Mouse (Mus musculus) heart, adult 11 months (tissue): ENCODE measurements at regions not wholly inside any gene's neighbourhood (a gene's known extent, or its start where the extent isn't known, plus 50 kb on each side); places are given as distances from the start of the nearest gene placed in this dataset.

Experiments
- DNase-seq: peaks from one replicate; pipeline ENCODE4 v3.0.0; 2022

GRCm38 (mm10) chr4:10351876-10352627 is 522.2 kb upstream of the 2610301B20Rik start:
- peak; percentile 39 for DNase-seq

- peak; percentile 85 for DNase-seq
Observed at GRCm38 (mm10) chr4:10357572-10357971, 516.7 kb upstream of the 2610301B20Rik start.

DNA sequence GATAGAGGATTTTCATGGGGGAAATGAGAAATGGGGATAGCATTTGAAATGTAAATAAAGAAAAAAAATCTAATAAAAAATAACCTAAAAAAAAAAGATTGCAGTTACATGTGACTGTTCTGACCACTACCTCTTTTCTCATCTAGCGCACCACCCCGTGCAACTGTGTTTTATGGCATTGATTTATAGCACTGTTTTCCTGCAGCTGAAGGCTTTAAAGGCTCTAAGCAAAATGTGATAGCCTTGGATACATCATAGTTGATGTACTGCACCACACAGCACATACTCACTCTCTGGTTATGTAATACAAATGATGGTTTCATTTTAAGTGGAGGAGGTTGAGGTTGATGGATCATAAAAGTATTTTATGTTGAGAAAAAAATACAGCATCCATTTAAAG is 484.5 kb upstream of the 2610301B20Rik start:
- no peak for DNase-seq

GRCm38 (mm10) chr4:10397249-10397648 is 477.0 kb upstream of the 2610301B20Rik start:
- DNase-seq = no peak

- no peak for DNase-seq
Observed at GRCm38 (mm10) chr4:10398075-10398474, 476.2 kb upstream of the 2610301B20Rik start.

- no peak for DNase-seq
Observed at GRCm38 (mm10) chr4:10399649-10400048, 474.6 kb upstream of the 2610301B20Rik start.

DNA sequence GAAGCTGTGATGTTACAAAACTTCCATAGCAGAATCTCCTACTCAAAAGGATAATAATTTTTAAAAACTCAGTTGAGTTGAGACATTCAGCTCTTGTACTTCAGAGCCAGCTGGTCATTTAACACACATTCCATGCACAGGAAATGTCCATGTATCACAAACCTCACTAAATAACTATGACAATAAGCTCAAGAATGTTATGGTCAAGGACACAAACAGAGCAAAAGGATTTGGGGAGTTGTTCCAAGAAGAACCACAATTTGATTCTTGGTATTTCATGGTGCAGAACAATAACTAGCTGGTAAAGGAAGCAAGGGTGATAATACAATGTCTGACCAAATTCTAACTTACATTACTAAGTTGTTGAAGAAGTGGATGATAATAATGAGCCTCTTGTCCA is 471.4 kb upstream of the 2610301B20Rik start:
- no peak for DNase-seq

GRCm38 (mm10) chr4:10404438-10404837 is 469.9 kb upstream of the 2610301B20Rik start:
- peak; percentile 61 for DNase-seq

DNA sequence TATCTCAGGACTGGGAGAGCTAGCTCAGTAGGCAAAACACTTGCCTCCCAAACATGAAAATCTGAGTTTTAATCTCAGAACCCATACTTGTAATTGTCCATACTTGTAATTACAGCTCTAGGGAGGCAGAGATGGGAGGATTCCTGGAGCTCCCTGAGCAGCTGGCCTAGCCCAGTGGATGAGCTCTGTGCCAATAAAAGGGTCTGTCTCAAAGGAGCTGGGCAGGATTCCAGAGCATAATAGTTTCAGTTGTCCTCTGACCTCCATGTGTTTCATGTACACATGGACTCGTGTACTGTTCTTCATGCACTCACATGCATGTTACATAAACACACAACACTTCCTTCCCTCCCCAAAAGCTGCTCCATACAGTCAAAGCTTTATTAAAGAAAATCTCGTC is 469.2 kb upstream of the 2610301B20Rik start:
- DNase-seq = peak; percentile 77

DNA sequence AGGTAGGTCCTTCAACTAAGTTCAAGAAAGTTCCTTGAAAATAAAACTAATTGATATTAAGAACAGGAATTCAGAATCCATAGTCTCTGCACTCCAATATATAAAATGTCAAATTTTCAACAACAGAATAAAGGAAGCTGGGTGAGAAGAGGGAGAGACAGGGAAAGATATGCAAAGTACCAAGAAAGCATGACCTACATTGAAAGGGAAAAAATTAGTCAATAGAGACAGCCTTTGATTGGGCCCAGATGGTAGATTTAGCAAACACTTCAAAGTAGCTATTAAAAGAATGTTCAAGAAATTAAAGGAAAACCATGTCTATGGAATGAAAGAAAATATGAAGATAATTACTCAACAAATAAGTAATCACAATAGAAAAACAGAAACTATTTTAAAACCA is 460.0 kb upstream of the 2610301B20Rik start:
- DNase-seq = no peak

DNA sequence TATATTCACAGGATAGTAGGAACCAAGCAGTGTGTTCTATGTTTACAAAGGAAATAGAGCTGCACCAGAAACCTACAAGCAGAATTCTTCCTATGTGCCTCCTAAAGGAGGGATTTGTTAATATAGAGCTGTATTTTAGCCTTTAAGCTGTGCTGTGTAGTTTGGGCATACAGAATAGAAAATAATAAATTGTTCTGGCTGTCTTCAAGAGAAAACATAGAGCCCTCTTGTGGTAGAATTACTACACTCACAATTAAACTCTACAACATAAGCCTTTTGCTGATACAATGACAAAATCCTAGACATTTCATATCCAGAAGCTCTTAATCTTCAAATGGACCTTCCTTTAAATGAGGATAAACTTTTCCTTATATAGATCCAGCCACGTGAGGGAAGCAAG is 452.9 kb upstream of the 2610301B20Rik start:
- DNase-seq = no peak

DNA sequence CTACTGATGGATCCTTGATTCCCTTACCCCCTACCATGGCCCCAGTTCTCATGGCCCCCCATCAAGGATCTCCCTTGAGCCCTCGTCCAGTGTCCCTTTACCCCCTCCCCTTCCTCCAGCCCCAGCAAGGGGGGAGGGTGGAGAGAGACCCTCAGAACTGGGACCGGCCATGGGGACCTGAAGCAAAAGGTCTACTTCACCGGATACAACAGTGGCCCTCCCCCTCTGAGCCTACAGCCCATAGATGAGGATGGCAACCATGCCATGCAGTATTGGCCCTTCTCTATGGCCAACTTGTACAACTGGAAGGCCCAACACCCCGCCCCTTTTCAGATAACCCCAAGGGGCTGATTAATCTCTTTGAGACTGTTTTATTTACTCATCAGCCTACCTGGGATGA is 439.9 kb upstream of the 2610301B20Rik start:
- DNase-seq = peak; percentile 82

- peak; percentile 35 for DNase-seq
Observed at GRCm38 (mm10) chr4:10439921-10440320, 434.4 kb upstream of the 2610301B20Rik start.

- DNase-seq = no peak
Observed at GRCm38 (mm10) chr4:10459603-10460002, 414.7 kb upstream of the 2610301B20Rik start.

GRCm38 (mm10) chr4:10480936-10481335 is 393.4 kb upstream of the 2610301B20Rik start:
- peak; percentile 84 for DNase-seq

GRCm38 (mm10) chr4:10508163-10508821 is 366.0 kb upstream of the 2610301B20Rik start:
- no peak for DNase-seq

DNA sequence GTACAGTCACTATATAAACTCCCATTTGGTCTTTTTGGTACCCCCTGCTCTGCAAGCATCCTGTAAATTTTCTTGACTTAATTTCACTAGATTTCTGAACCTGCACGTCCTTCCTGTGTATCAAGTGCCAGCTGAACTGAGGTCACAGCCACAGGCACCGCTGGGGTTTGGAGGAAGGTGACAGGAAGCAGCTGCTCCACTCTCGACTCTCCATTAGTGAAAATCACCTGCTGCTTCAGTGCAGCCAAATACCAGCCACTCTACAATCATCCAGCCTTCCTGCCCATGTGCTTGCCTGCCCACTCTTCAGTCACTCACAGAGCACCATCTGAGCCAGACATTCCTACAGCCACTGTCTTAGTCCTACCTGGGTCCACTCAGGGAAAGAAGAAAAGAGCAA is 364.3 kb upstream of the 2610301B20Rik start:
- DNase-seq = peak; percentile 83

DNA sequence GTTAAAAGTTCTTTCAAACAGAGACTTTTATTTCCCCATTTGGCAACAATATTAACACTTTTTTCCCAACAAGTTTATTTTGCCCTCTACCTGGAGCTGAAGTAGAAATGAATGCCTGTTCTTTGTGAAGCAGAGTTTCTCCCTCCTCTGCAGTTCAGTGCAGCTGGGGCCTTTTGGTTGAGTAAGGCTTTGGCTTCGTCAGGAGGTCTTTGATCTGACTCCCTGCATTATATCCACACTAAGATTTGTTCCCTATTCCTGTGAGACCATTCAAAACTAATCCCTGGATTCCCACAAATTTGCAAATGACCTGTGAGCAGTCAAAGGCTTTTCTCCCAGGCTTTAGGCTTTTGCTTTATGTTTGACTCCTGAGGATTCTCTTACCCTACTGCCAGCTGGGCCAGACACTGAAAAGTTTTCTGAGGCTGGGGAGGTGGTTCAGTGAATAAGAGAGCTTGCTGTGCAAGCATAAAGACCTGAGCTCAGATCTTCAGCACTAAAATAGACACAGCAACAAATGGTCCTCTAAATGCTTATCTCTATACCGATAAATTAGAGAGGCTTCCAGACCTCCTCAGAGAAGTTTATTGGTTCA is 323.5 kb upstream of the 2610301B20Rik start:
- DNase-seq = no peak

- no peak for DNase-seq
Observed at GRCm38 (mm10) chr4:10553724-10554123, 320.6 kb upstream of the 2610301B20Rik start.

DNA sequence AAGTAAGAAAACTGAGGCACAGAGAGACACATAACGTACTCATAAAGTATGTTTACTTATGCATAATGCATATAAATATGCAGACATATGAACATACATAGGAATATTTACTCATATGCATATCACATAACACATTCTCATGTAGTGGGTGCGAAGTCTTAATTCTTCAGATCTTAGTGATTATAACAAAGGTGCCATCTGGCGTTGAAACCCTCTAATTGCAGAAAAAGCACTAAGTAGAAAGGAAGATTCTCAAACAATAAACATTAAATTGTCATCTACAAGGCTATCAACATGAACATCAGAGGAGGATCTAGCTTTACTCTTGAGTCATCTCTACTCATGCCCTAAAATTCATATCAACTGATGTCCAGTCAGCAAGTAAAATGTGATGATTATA is 314.2 kb upstream of the 2610301B20Rik start:
- no peak for DNase-seq

GRCm38 (mm10) chr4:10604513-10604912 is 269.8 kb upstream of the 2610301B20Rik start:
- DNase-seq = no peak

DNA sequence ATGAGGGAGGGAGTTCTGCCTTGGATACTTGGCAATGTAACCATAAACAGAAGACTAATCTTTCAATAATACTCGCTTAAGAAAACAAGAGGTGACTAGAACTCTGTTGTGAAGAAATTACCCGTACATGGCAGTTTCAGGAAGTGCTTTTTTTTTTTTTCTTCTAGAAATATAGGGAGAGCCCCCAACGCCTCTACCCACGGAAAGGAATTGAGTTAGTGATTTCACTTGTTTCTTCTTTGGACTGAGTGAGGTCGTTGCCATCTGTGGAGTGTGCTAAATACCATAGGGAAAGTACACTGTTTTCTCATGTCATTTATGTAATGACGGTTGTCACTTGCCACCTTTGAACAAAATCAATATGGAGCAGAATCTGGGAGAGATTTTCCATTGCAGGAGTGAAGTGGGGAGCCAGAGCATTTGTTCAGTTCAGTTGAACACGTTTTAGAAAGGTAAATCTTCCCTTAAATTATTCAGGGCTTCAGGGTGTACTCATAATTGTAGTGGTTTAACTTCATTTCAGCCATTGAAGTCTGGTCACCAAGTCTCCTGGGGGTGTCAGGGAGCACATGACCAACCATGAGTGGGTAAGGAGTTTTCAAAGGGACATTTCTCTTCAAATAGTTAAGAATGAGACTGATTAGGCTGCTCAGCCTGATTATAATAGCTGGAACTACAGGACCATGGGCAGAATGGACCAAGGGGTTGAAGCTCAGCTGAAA is 266.3 kb upstream of the 2610301B20Rik start:
- no peak for DNase-seq

GRCm38 (mm10) chr4:10610784-10611183 is 263.5 kb upstream of the 2610301B20Rik start:
- DNase-seq = no peak
